Mouse (Mus musculus): Measurements from ENCODE around the gene Cpt1b. TPM values are rescaled to one million over a fixed set of nuclear protein-coding genes. Genes with fewer than 3 reads are reported as not detected.
A peak's percentile ranks its signal among the peaks of the same experiment; 100 is the strongest.

The Cpt1b gene
- total and polyA plus RNA-seq, 2 experiments = 1.3 to 1.5 TPM

DNA sequence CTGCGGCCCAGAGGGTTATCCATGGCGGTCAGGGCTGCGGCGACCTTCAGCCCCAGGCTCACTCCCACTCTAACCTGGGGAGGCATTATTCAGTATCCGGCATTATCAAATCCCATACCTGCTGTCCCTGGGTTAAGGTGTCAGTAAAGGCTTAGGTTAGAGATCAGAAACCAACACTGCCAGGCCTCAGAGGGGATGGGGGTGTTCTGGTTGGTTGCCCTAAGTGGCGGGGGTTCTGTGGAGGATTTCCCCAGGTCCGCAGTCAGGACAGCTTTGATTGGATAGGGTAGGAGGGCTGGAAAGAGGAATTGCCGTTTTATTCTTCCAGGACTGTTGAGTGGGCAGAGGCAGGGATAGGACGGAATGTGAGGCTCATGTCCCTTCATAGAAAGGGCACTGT lies 51.3 kb downstream of the Cpt1b start:
- Histone ChIP-seq H3K79me2 (ENCODE audit: control insufficient read depth, insufficient read depth, low read length) (peaks cover 4% of the 10 kb centered on the region; the same call in 1 of the 2 replicates), H3K27me3 (ENCODE audit: control insufficient read depth, insufficient read depth, low read length) (no peaks in the 10 kb centered on the region), H3K27ac (replicated peaks; ENCODE audit: insufficient read depth, low read depth, low read length) (peak overlapping the region; percentile 93), H3K4me3 (ENCODE audit: insufficient read depth, low read depth, low read length) (peak overlapping the region; percentile 67), H3K36me3 (ENCODE audit: control insufficient read depth, insufficient read depth, low read length) (peaks cover 6% of the 10 kb centered on the region; the same call in 1 of the 2 replicates), H3K4me1 (ENCODE audit: control insufficient read depth, insufficient read depth, low read length) (peaks cover 16% of the 10 kb centered on the region), H3K9ac (ENCODE audit: low read depth, low read length) (peak overlapping the region; percentile 88)
- WGBS = 22% methylated on average over 9 of the region's 9 CpGs
- DNase-seq (ENCODE audit: extremely low read depth, low read depth, low spot score) = peak; percentile 26
- TF ChIP-seq POLR2A (IDR thresholded peaks at IDR 0.05; ENCODE audit: extremely low read depth, insufficient read depth, low read length) = no peak
- no peak for TF ChIP-seq CTCF (IDR thresholded peaks at IDR 0.05; ENCODE audit: low read depth, low read length)

DNA sequence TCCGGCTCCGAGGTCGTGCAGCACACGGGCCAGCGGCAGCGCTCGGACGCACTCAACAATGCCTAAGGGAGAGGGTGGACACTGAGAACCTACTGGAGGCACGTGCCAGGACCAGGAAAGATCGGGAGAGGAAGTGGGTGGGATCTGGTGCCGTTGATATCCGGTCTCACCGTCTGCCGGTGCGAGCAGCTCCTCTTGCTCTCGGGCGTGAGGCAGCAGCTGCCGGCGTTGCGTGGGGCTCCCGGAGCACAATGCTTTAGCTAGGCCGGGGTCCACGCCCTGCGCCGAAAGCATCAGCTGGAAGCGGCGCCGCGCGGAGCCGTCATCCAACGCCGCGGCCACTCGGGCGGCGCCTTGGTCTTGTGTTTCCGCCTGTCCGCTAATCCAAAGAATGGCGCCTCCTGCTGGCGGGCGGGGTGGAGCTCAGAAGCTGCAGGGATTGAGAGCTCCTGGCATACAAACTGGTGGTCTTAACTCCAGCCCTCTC lies 51.9 kb downstream of the Cpt1b start, which contains the start of gene Sco2:
Gene Sco2, minus strand, starts transcription at position 85 of the 487 bp plus-strand sequence.
- Histone ChIP-seq H3K36me3 (ENCODE audit: control insufficient read depth, insufficient read depth, low read length) (peaks cover 6% of the 10 kb centered on the region; the same call in 1 of the 2 replicates), H3K27me3 (ENCODE audit: control insufficient read depth, insufficient read depth, low read length) (no peaks in the 10 kb centered on the region), H3K27ac (replicated peaks; ENCODE audit: insufficient read depth, low read depth, low read length) (peak within 1 kb of the TSS; percentile 93), H3K79me2 (ENCODE audit: control insufficient read depth, insufficient read depth, low read length) (peaks cover 4% of the 10 kb centered on the region; the same call in 1 of the 2 replicates), H3K4me3 (ENCODE audit: insufficient read depth, low read depth, low read length) (peak within 1 kb of the TSS; percentile 67), H3K4me1 (ENCODE audit: control insufficient read depth, insufficient read depth, low read length) (peaks cover 16% of the 10 kb centered on the region), H3K9ac (ENCODE audit: low read depth, low read length) (peak within 1 kb of the TSS; percentile 88)
- peak; percentile 86 for DNase-seq (ENCODE audit: extremely low read depth, low read depth, low spot score)
- WGBS = under 1% methylated on average over 42 of the region's 42 CpGs
- TF ChIP-seq CTCF (IDR thresholded peaks at IDR 0.05; ENCODE audit: low read depth, low read length) (peak; percentile 86), POLR2A (IDR thresholded peaks at IDR 0.05; ENCODE audit: extremely low read depth, insufficient read depth, low read length) (peak; percentile 66)

DNA sequence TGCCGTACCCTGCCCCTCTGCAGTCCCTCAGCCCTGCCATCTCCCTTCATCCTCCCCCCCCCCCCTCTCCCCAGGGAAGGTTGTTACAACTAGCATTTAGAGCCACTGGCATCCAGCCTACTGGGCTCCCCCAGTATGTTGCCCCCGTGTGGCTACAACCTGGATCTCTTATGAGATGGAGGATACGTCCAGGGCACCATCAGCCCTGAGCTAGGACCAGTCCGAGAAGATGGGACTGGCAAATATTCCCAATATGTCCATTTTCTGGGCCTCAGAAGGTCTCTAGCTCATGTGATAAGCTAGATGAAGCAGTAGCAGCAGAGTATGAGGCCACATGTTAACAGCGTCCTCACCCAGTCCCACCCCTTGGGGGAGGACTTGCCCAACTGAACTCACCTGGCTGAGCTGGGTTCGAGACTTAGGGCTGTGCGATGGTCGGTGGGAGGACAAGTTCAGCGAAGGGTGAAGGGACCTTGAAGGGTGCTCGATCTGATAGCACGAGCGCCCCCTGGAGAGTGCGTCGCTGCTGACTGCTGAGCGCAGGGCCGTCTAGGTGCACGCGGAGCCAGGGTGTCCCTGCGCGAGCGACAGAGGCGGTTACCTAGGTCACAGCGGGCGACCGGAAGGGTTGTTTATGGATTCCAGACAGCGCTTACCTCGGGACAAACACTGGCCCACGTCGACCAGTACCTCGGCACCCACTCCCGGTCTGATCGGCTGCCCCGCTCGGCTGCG lies 52.5 kb downstream of the Cpt1b start:
- Histone ChIP-seq H3K9ac (ENCODE audit: low read depth, low read length) (peak overlapping the region; percentile 88), H3K4me1 (ENCODE audit: control insufficient read depth, insufficient read depth, low read length) (peaks cover 15% of the 10 kb centered on the region), H3K36me3 (ENCODE audit: control insufficient read depth, insufficient read depth, low read length) (peaks cover 6% of the 10 kb centered on the region; the same call in 1 of the 2 replicates), H3K79me2 (ENCODE audit: control insufficient read depth, insufficient read depth, low read length) (peaks cover 4% of the 10 kb centered on the region; the same call in 1 of the 2 replicates), H3K27ac (replicated peaks; ENCODE audit: insufficient read depth, low read depth, low read length) (peak overlapping the region; percentile 93), H3K27me3 (ENCODE audit: control insufficient read depth, insufficient read depth, low read length) (no peaks in the 10 kb centered on the region), H3K4me3 (ENCODE audit: insufficient read depth, low read depth, low read length) (peak overlapping the region; percentile 67)
- TF ChIP-seq CTCF (IDR thresholded peaks at IDR 0.05; ENCODE audit: low read depth, low read length) (peak; percentile 81), POLR2A (IDR thresholded peaks at IDR 0.05; ENCODE audit: extremely low read depth, insufficient read depth, low read length) (no peak)
- WGBS = under 1% methylated on average over 35 of the region's 35 CpGs
- DNase-seq (ENCODE audit: extremely low read depth, low read depth, low spot score) = peak; percentile 77

DNA sequence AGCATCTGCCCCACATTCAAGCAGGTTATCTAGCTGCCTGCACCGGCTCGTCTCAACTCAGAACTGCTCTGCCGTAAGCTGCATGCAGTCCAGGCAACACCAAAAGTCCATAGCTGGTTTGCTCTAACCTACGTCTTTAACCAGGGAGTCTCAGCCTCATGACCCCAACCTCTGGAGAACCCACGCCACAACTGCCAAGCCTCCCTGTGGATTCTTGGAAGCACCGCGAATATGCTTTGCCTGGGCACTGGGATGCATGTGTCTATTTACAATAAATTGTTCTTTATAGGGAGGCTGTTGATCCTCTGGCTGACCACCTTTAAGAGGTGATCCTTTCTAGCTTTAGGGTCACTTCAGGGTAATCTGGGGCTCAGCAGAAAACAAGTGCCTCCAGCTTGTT lies 53.1 kb downstream of the Cpt1b start:
- Histone ChIP-seq H3K4me3 (ENCODE audit: insufficient read depth, low read depth, low read length) (no peak overlapping the region), H3K27me3 (ENCODE audit: control insufficient read depth, insufficient read depth, low read length) (no peaks in the 10 kb centered on the region), H3K79me2 (ENCODE audit: control insufficient read depth, insufficient read depth, low read length) (peaks cover 4% of the 10 kb centered on the region; the same call in 1 of the 2 replicates), H3K36me3 (ENCODE audit: control insufficient read depth, insufficient read depth, low read length) (peaks cover 8% of the 10 kb centered on the region; the same call in 1 of the 2 replicates), H3K9ac (ENCODE audit: low read depth, low read length) (no peak overlapping the region; the same call in 1 of the 2 replicates), H3K27ac (replicated peaks; ENCODE audit: insufficient read depth, low read depth, low read length) (no peak overlapping the region), H3K4me1 (ENCODE audit: control insufficient read depth, insufficient read depth, low read length) (peaks cover 8% of the 10 kb centered on the region)
- DNase-seq (ENCODE audit: extremely low read depth, low read depth, low spot score) = no peak
- WGBS = 73% methylated on average over 7 of the region's 7 CpGs
- TF ChIP-seq POLR2A (IDR thresholded peaks at IDR 0.05; ENCODE audit: extremely low read depth, insufficient read depth, low read length) (no peak), CTCF (IDR thresholded peaks at IDR 0.05; ENCODE audit: low read depth, low read length) (no peak)

DNA sequence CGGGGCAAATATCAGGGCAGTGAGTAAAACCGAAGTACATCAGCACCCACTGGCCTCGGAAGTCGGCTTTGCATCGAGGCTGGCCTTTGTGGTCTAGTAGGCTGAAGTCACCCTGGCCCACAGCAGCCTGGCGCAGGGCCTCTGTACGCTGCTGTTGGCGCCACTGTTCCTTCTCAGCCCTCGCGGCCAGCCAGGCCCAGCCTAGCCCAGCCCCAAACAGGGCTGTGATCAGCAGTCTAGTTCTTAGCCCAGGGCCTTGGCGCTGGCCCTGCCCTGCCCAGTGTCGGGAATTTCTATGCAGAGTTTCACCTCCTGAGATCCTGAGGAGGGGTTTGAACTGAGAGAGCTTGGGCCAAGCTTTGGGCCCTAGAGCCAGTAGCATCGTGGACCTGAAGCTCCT lies 53.6 kb downstream of the Cpt1b start:
- Histone ChIP-seq H3K4me3 (ENCODE audit: insufficient read depth, low read depth, low read length) (no peak overlapping the region), H3K27me3 (ENCODE audit: control insufficient read depth, insufficient read depth, low read length) (no peaks in the 10 kb centered on the region), H3K79me2 (ENCODE audit: control insufficient read depth, insufficient read depth, low read length) (peaks cover 4% of the 10 kb centered on the region; the same call in 1 of the 2 replicates), H3K36me3 (ENCODE audit: control insufficient read depth, insufficient read depth, low read length) (peaks cover 8% of the 10 kb centered on the region; the same call in 1 of the 2 replicates), H3K4me1 (ENCODE audit: control insufficient read depth, insufficient read depth, low read length) (peaks cover 7% of the 10 kb centered on the region), H3K9ac (ENCODE audit: low read depth, low read length) (no peak overlapping the region), H3K27ac (replicated peaks; ENCODE audit: insufficient read depth, low read depth, low read length) (no peak overlapping the region)
- DNase-seq (ENCODE audit: extremely low read depth, low read depth, low spot score) = no peak
- WGBS = 71% methylated on average over 13 of the region's 13 CpGs
- TF ChIP-seq POLR2A (IDR thresholded peaks at IDR 0.05; ENCODE audit: extremely low read depth, insufficient read depth, low read length) (no peak), CTCF (IDR thresholded peaks at IDR 0.05; ENCODE audit: low read depth, low read length) (no peak)

Other genes with a start within 250 kb of the Cpt1b start
- gene Plxnb2, start 245.1 kb downstream of the Cpt1b start, total RNA-seq (2014; rRNA removed) = 80.0 and 111 TPM in 2 replicates
- 189 and 199 TPM in 2 replicates for gene Plxnb2, start 245.1 kb downstream of the Cpt1b start, polyA plus RNA-seq (2012; rRNA removed)
- gene Dennd6b, start 229.4 kb downstream of the Cpt1b start, total RNA-seq (2014; rRNA removed) = 2.8 and 3.4 TPM in 2 replicates
- 8.4 and 10.0 TPM in 2 replicates for gene Dennd6b, start 229.4 kb downstream of the Cpt1b start, polyA plus RNA-seq (2012; rRNA removed)
- gene Ppp6r2, start 214.3 kb downstream of the Cpt1b start, total RNA-seq (2014; rRNA removed) = 43.9 and 57.5 TPM in 2 replicates
- 115 and 143 TPM in 2 replicates for gene Ppp6r2, start 214.3 kb downstream of the Cpt1b start, polyA plus RNA-seq (2012; rRNA removed)
- gene Sbf1, start 110.6 kb downstream of the Cpt1b start, total RNA-seq (2014; rRNA removed) = 22.3 and 32.7 TPM in 2 replicates
- 75.5 and 99.0 TPM in 2 replicates for gene Sbf1, start 110.6 kb downstream of the Cpt1b start, polyA plus RNA-seq (2012; rRNA removed)
- gene Adm2, start 103.1 kb downstream of the Cpt1b start, total RNA-seq (2014; rRNA removed) = not detected in 2 replicates
- gene Adm2, start 103.1 kb downstream of the Cpt1b start, polyA plus RNA-seq (2012; rRNA removed) = not detected in 2 replicates
- gene Miox, start 91.5 kb downstream of the Cpt1b start, total RNA-seq (2014; rRNA removed) = 0.28 and 0.54 TPM in 2 replicates
- 0.31 and 0.32 TPM in 2 replicates for gene Miox, start 91.5 kb downstream of the Cpt1b start, polyA plus RNA-seq (2012; rRNA removed)
- 4.3 and 8.0 TPM in 2 replicates for gene Lmf2, start 70.2 kb downstream of the Cpt1b start, total RNA-seq (2014; rRNA removed)
- 20.8 and 21.3 TPM in 2 replicates for gene Lmf2, start 70.2 kb downstream of the Cpt1b start, polyA plus RNA-seq (2012; rRNA removed)
- 26.9 and 31.7 TPM in 2 replicates for gene Ncaph2, start 70.1 kb downstream of the Cpt1b start, total RNA-seq (2014; rRNA removed)
- gene Ncaph2, start 70.1 kb downstream of the Cpt1b start, polyA plus RNA-seq (2012; rRNA removed) = 52.1 and 63.9 TPM in 2 replicates
- gene Sco2, start 52.0 kb downstream of the Cpt1b start, total RNA-seq (2014; rRNA removed) = 105 and 131 TPM in 2 replicates
- 353 and 400 TPM in 2 replicates for gene Sco2, start 52.0 kb downstream of the Cpt1b start, polyA plus RNA-seq (2012; rRNA removed)
- gene Tymp, start 48.8 kb downstream of the Cpt1b start, total RNA-seq (2014; rRNA removed) = 48.7 and 62.5 TPM in 2 replicates
- gene Tymp, start 48.8 kb downstream of the Cpt1b start, polyA plus RNA-seq (2012; rRNA removed) = 126 and 160 TPM in 2 replicates
- gene Odf3b, start 46.6 kb downstream of the Cpt1b start, total RNA-seq (2014; rRNA removed) = 2.0 and 3.8 TPM in 2 replicates
- 29.8 and 41.7 TPM in 2 replicates for gene Odf3b, start 46.6 kb downstream of the Cpt1b start, polyA plus RNA-seq (2012; rRNA removed)
- 0.07 and 0.28 TPM in 2 replicates for gene Klhdc7b, start 40.9 kb downstream of the Cpt1b start, total RNA-seq (2014; rRNA removed)
- 0.30 and 0.34 TPM in 2 replicates for gene Klhdc7b, start 40.9 kb downstream of the Cpt1b start, polyA plus RNA-seq (2012; rRNA removed)
- not detected in 2 replicates for gene Syce3, start 15.4 kb downstream of the Cpt1b start, total RNA-seq (2014; rRNA removed)
- not detected in 2 replicates for gene Syce3, start 15.4 kb downstream of the Cpt1b start, polyA plus RNA-seq (2012; rRNA removed)
- 1.1 and 1.6 TPM in 2 replicates for gene C730034F03Rik, start 3.7 kb upstream of the Cpt1b start, total RNA-seq (2014; rRNA removed)
- 0.50 and 0.83 TPM in 2 replicates for gene C730034F03Rik, start 3.7 kb upstream of the Cpt1b start, polyA plus RNA-seq (2012; rRNA removed)
- not detected in 2 replicates for gene Gm44502, start 3.8 kb upstream of the Cpt1b start, total RNA-seq (2014; rRNA removed)
- gene Gm44502, start 3.8 kb upstream of the Cpt1b start, polyA plus RNA-seq (2012; rRNA removed) = 0.30 and 1.5 TPM in 2 replicates
- 25.4 and 25.9 TPM in 2 replicates for gene Chkb, start 4.0 kb upstream of the Cpt1b start, total RNA-seq (2014; rRNA removed)
- 42.0 and 47.2 TPM in 2 replicates for gene Chkb, start 4.0 kb upstream of the Cpt1b start, polyA plus RNA-seq (2012; rRNA removed)
- gene Mapk8ip2, start 28.1 kb upstream of the Cpt1b start, total RNA-seq (2014; rRNA removed) = not detected in 2 replicates
- 0.01 TPM in 1 of 2 replicates, not detected in the other for gene Mapk8ip2, start 28.1 kb upstream of the Cpt1b start, polyA plus RNA-seq (2012; rRNA removed)
- gene Arsa, start 51.6 kb upstream of the Cpt1b start, total RNA-seq (2014; rRNA removed) = 4.2 and 6.7 TPM in 2 replicates
- 18.2 and 29.1 TPM in 2 replicates for gene Arsa, start 51.6 kb upstream of the Cpt1b start, polyA plus RNA-seq (2012; rRNA removed)
- gene Shank3, start 73.8 kb upstream of the Cpt1b start, total RNA-seq (2014; rRNA removed) = 1.5 and 3.2 TPM in 2 replicates
- gene Shank3, start 73.8 kb upstream of the Cpt1b start, polyA plus RNA-seq (2012; rRNA removed) = 2.7 and 3.9 TPM in 2 replicates
- not detected in 2 replicates for gene Acr, start 142.5 kb upstream of the Cpt1b start, total RNA-seq (2014; rRNA removed)
- 0.10 and 0.16 TPM in 2 replicates for gene Acr, start 142.5 kb upstream of the Cpt1b start, polyA plus RNA-seq (2012; rRNA removed)
- gene Rabl2, start 166.1 kb upstream of the Cpt1b start, total RNA-seq (2014; rRNA removed) = 1.4 and 1.7 TPM in 2 replicates
- 3.6 and 4.0 TPM in 2 replicates for gene Rabl2, start 166.1 kb upstream of the Cpt1b start, polyA plus RNA-seq (2012; rRNA removed)

All from liver, adult 2 months (tissue).